Mouse (Mus musculus) T-helper 2 cell (primary cell): ENCODE data around the gene Pi4kb.

Experiments
- in situ Hi-C: fragments of 300-600 bp; cut with MboI, MseI; formaldehyde crosslinking; loops from one replicate; pipeline ENCODE4 v1.15.1; 2025; ENCODE audit warnings: high pct_unique_total_duplicates

Gene Pi4kb

DNA sequence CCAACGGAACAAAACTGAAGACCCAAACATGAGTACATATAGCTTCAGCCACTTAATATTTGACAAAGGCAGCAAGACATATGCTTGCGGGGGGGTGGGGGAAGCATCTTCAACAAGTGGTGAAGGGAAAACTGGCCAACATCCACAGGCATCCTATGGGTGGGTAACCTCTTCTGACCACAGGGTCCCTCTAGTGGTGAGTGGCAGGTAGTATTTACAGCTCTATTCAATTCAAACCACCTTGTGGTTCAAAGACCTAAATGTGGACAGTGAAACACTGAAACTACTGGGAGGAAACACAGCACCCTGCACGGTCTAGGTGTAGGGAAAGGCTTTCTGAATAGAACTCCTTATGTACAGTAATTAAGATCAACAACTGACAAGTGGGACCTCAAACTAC, 79.2 kb downstream of the Pi4kb start:
- in situ Hi-C loops = no loop called here

DNA sequence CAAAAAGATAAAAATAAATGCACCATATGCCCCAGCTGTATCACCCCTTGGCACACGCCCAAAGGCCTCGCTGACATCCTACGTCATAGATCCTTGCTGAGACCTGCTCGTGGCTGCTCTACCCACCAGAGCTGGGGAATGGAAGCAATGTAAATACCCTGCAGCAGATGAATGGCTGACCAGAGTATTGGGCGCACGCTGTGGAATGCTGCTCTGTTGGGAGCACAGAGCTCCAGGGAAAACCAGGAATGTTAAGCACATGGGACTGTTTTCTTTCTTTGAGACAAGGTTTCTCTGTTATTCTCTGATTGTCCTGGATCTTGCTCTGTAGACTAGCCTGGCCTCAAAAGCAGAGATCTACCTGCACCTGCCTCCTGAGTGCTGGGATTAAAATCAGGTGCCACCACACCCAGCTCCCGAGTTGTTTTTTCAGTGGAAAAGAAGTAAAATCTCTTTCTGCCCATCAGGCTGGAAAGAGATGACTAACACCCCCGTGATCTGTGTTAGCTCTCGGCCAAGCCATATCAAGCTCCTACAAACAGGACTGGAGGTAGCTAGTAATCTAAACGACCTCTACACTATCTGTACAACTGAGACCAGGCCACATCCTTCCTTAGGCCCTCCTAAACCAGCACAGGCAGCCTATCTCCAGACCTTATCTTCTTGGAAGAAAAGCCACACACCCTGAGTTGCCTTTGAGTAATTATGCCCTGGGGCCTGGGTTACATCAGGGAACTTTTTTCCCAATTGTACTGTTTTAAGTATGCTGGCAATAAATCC, 80.1 kb downstream of the Pi4kb start:
- in situ Hi-C loops = no loop called here

GRCm38 (mm10) chr3:95056275-95056674, 81.7 kb downstream of the Pi4kb start:
- in situ Hi-C loops = no loop called here
